Mouse (Mus musculus) WW6 (cell line): ENCODE results near the gene Il27ra.
A peak's percentile ranks its signal among the peaks of the same experiment; 100 is the strongest.

Source experiments
- DNase-seq: peaks from one replicate; pipeline ENCODE4 v3.0.0-alpha.2; 2013; ENCODE audit warnings: low read depth, low spot score

Gene Il27ra

GRCm38 (mm10) chr8:84066291-84066930 is 24.0 kb upstream of the Il27ra start, which contains the start of gene Rfx1:
Gene Rfx1 (plus strand): TSS chr8:84066834.
- DNase-seq, result peak; percentile 100

- DNase-seq, result no peak
Observed at GRCm38 (mm10) chr8:84065457-84066072, 23.2 kb upstream of the Il27ra start.

DNA sequence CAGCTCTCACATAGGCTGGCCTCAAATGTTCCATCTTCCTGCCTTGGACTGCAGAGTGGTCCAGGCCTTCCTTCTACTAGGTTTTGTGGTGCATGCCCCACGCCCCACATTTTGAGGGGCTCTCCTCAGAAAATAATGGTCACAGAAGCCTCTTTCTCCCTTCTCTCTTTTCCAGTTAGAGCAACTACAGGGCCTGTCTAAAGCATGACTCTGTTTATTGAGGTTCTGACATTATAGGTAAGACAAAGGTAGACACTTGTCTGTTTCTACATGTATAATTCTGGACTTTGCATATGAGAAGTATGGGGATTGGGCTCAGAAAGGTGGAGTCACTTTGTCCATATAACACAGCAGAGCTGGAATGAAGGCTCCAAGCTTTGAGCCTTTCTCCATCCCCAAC is 22.6 kb upstream of the Il27ra start, which contains the start of gene Gm10643:
Gm10643 (minus strand) TSS at position 101 of the 400 bp plus-strand sequence.
- no peak for DNase-seq

DNA sequence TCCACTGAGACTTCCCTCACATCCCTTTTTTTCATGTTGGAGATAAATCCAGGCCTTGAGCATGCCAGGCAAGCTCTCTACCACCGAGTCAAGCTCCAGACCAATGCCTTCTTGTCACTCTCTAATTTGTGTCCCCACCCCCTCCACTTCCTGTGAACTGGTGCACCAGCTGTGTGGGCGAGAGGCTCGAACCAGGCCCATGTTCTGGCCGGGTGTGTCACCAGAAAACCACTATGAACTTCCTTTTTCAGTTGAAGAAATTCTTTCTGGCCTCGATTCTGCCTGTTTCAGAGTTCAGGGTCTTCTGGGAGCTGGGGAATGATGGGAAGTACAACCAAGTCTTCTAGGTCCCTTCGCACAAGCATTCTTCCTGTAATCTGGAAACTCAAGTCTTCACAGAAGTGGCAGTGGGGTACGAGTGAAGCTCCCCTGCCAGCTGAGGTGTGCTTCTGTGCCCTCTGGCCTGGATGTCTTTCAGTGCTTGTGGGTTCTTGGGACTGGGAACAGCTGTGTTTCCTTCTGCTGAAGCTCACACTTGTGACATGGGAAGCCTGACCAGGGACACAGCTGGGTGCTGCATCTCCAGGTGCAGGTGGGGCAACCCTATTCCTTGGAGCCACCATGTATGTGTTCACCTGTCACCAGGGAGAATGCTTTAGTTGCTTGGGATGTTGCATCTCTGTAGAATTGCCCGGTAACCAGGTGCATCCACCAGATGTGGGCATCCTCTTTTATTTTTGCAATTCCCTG is 21.6 kb upstream of the Il27ra start:
- DNase-seq, result no peak

DNA sequence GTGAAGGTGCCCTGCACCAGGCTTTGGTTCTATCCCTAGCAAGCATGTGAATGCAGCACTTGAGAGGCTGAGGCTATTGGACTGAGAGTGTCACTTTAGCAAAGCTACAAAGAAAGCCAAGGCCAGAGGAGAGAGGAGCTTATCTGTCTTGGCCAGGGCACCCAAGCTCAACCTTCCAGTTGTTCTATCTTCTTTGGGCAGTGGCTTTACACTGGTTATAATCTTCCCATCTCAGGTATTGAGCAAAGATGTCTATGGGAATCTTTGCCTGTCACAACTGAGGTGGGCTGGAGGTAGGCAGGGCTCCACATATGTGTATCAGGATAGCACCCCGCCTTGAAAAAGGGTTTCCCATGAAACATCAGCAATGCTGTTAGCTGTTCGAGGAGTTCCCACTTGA is 17.9 kb upstream of the Il27ra start:
- DNase-seq, result no peak

- no peak for DNase-seq
Observed at GRCm38 (mm10) chr8:84059226-84059625, 16.8 kb upstream of the Il27ra start.

DNA sequence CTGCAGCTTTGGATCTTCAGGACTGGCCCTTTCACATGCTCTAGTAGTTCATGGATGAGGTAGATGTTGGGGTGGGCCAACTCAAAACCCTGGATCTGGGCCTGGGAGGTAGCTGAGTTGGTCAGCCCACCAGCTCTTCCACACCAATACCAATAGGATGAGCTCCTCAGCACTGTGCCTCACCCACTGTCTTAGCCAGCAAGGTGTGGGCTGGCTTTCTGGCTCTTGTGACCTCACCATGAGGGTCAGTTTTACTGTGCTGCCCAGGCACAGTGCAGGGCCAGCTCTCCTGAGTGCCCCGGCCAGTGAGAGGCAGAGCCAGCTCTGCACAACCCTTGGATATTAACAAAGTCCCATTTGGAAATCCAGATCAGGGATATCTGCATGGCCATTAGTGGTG is 15.4 kb upstream of the Il27ra start:
- DNase-seq, result no peak

DNA sequence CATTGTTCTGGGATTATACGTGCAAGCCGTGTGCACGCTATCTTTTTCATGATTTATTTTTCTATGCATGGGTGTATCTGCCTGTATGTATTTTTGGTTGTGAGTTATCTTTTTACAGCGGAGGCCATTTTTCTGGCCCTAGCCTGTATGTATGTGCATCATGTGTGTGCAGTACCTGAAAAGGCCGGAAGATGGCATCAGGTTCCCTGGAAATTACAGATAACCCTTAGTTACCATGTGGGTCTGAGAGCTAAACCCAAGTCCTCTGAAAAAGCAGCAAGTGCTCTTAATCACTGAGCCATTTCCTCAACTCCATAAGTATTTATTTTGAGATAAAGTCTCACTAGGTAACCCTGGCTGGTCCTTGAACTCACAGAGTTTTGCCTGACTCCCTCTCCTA is 10.8 kb upstream of the Il27ra start:
- DNase-seq, result no peak

DNA sequence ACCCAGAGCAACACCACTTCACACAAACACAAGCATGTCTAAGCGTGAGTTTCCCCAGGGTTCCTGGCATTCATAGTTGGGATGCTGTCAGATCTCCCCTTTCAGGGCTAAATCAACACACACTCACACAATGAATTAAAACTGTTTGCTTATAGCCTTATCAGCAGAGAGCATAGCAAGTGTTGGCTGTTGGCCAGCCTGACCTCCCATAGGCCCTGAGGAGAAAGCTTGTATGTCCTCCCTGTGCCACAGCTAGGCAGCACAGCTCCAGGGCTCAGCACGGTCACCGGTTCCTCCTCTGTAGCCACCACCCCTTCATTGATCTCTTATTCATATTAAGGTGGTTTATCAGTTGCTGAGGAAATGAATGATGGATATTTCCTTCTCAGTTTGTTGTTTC is 10.4 kb upstream of the Il27ra start:
- DNase-seq, result no peak

GRCm38 (mm10) chr8:84048171-84048570 is 5.8 kb upstream of the Il27ra start:
- DNase-seq, result no peak

DNA sequence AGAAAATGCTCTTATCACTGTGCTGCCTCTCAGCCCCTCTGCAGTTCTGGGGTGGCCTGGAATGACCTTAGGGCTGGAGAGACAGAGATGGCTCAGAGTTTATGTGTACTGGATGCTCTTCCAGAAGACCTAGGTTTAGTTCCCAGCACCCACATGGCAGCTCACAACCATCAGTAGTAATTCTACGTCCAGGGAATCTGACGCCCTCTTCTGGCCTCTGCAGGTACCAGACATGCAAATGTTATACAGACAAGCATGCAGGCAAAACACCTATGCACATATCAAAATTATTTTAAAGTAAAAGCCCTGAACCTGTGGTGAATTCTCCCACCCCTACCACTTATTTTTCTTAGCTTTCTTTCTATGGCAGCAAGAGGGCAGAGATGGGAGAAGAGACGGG is 4.1 kb upstream of the Il27ra start:
- DNase-seq, result no peak

GRCm38 (mm10) chr8:84044900-84045299 is 2.5 kb upstream of the Il27ra start, which contains the start of gene Rln3:
Gene Rln3 (minus strand): TSS chr8:84045000.
- no peak for DNase-seq

DNA sequence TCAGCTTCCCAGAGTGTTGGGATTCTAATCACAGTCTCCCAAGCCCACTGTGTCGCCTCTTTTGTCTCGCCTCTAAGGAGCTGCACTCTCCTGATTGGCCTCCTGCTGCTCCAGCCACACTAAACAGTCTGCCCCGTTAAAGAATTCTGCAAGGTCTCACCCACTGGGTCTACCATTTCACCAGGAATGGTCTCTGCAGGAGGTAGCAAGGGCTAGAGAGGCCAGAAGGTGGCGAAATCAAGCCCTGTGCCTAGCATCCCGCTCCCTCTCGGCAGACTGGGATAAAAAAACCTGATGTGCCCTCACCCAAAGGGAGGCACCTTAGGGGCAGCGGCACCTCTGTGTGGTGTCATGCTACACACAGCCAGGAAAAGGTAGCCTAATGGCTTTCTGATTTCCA is 1.7 kb upstream of the Il27ra start:
- no peak for DNase-seq

- DNase-seq, result no peak
Observed at GRCm38 (mm10) chr8:84042948-84043342, 556 bp upstream of the Il27ra start.

DNA sequence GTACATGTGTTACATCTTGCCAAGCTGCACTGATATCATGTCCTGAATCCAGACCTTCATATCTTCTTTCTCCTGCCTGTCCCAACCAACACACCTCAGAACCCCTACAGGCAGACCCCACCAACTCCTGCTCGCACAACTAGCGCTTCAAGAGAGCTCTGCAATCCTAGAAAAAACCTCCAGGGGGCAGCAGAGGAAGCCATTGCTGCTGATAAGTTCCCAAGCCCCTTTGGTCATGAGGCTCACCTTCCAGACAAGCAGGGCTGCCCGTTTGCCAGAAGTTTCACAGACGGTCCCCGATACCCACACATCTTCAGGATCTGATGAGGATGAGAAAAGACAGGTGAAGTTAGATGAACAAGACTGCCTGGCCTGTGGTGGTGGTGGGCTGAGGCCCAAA is 3.3 kb downstream of the Il27ra start:
- DNase-seq, result peak; percentile 74

- DNase-seq, result no peak
Observed at GRCm38 (mm10) chr8:84038015-84038414, 4.4 kb downstream of the Il27ra start.

- DNase-seq, result no peak
Observed at GRCm38 (mm10) chr8:84032777-84033176, 9.6 kb downstream of the Il27ra start.

DNA sequence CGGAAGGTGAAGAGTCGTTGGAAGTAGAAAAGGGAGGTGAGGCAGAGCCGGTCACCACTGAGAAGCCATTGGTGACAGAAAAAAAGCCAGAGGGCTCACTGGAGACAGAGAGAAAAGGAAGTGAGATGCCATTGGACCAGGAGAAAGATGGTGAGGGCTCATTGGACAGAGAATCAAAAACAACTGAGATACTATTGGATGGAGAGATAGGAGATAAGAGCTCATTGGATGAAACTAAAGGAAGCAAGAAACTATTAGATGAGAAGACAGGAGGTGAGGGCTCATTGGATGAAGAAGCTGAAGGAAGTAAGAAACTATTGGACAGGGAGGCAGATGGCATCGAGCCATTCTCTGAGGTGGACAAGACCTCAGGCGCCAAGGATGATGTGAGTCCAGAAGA is 13.1 kb downstream of the Il27ra start:
- DNase-seq, result no peak

GRCm38 (mm10) chr8:84027449-84027848 is 14.9 kb downstream of the Il27ra start:
- peak; percentile 61 for DNase-seq

GRCm38 (mm10) chr8:84025863-84026262 is 16.5 kb downstream of the Il27ra start:
- peak; percentile 59 for DNase-seq

GRCm38 (mm10) chr8:84024171-84024570 is 18.2 kb downstream of the Il27ra start:
- DNase-seq, result peak; percentile 70

DNA sequence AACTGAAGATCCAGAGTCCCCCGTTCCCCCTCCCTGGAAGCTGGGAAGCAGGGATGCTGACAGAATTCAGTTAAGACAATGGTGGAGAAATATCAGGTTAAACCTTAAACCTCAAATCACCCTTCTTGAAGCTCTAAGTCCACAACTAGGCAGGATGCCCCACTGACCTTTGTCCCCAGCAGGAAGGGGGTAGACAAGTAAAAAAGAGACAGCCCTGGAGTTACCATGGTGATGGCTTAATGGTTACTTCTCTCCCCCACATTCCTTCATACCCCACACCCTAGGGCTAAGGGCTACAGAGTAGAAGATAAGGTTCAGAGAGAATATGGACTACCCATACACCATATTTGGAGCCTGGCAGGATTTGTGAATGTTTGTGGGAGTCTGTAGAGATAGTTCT is 18.8 kb downstream of the Il27ra start:
- no peak for DNase-seq

- no peak for DNase-seq
Observed at GRCm38 (mm10) chr8:84023085-84023484, 19.3 kb downstream of the Il27ra start.
